Mouse (Mus musculus): ENCODE data around the gene E2f6.

- TF ChIP-seq CTCF (IDR thresholded peaks at IDR 0.05; ENCODE audit: borderline replicate concordance, insufficient read depth, low read length): no peak
- no peak for TF ChIP-seq POLR2A (IDR thresholded peaks at IDR 0.05; ENCODE audit: low read depth, low read length)
Observed at GRCm38 (mm10) chr12:16849821-16850220, 39.1 kb downstream of the E2f6 start.

Data from embryonic fibroblast, embryonic 13.5 days (primary cell).